28 mouse cellular contexts compared by ENCODE assay signal in the genomic region with DNA sequence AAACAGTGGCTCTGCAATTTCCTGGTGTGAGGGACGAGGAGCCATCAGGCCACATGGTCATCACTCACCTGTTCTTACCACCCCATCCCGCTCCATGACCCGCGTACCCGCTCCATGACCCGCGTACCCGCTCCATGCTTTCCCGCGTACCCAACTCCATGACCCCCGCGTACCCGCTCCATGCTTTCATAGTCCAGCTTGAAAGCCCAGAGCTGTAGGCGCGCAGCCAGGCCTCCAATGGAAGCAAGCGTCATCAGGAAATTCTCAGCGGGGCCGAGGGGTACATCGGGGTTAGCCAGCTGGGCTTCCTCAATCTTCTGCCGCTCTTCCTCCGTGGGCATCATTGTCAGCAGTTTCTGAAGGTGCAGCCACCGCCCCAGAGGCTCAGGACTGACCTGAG. TPM values are rescaled to one million over a fixed set of nuclear protein-coding genes. Genes with fewer than 3 reads are reported as not detected.
A peak's percentile ranks its signal among the peaks of the same experiment; 100 is the strongest.
DNase-seq lines count a peak whose midpoint lies in the region; ATAC-seq and TF ChIP-seq lines count a peak whose summit lies in the region.
"Had no signal": no experiment of that assay in that cellular context is flagged by ENCODE, and none has a peak within 500 bp of the region (broad histone marks: within the 10 kb centered on the region; RNA-seq: fewer than 3 reads in every experiment).

No protein-coding gene starts in this region.

- no peaks in the 10 kb centered on the region for H3K9me3 ChIP-seq in kidney, embryonic 16.5 days (ENCODE audit: low read length)
- H3K9me3 ChIP-seq: embryonic facial prominence, embryonic 10.5 days; embryonic facial prominence, embryonic 13.5 days; forebrain, embryonic 12.5 days; forebrain, embryonic 15.5 days; heart, embryonic 12.5 days; heart, embryonic 15.5 days had no signal

- no peak overlapping the region for H3K9ac ChIP-seq in kidney, embryonic 16.5 days (replicated peaks; ENCODE audit: low read length)
- H3K9ac ChIP-seq: embryonic facial prominence, embryonic 13.5 days; forebrain, embryonic 12.5 days; forebrain, embryonic 15.5 days; heart, embryonic 12.5 days; heart, embryonic 15.5 days; hindbrain, embryonic 14.5 days had no signal

- no peak overlapping the region for H3K4me3 ChIP-seq in gastrocnemius, adult 2 months
- H3K4me3 ChIP-seq in kidney, embryonic 16.5 days (ENCODE audit: low read length) = no peak overlapping the region
- H3K4me3 ChIP-seq: embryonic facial prominence, embryonic 10.5 days; embryonic facial prominence, embryonic 13.5 days; erythroblast, embryonic 14.5 days; forebrain, embryonic 12.5 days; forebrain, embryonic 15.5 days; heart, embryonic 12.5 days; heart, embryonic 15.5 days had no signal

- no peak overlapping the region for H3K27ac ChIP-seq in gastrocnemius, adult 2 months
- no peak overlapping the region for H3K27ac ChIP-seq in kidney, embryonic 16.5 days (ENCODE audit: low read length)
- H3K27ac ChIP-seq: embryonic facial prominence, embryonic 10.5 days; embryonic facial prominence, embryonic 13.5 days; forebrain, embryonic 12.5 days; forebrain, embryonic 15.5 days; heart, embryonic 15.5 days; hindbrain, embryonic 14.5 days; hindbrain, postnatal 0 days had no signal

- 92% methylated on average over 22 of the region's 22 CpGs for WGBS in kidney, embryonic 16.5 days

- ATAC-seq in kidney, embryonic 16.5 days (ENCODE audit: low FRiP score, low TSS enrichment) = no peak
- ATAC-seq: forebrain, embryonic 15.5 days; hindbrain, postnatal 0 days had no signal

- peaks cover 9% of the 10 kb centered on the region for H3K4me1 ChIP-seq in kidney, embryonic 16.5 days (ENCODE audit: insufficient read depth, low read length)

- H3K27me3 ChIP-seq in kidney, embryonic 16.5 days (ENCODE audit: insufficient read depth, low read length) = no peaks in the 10 kb centered on the region
- H3K27me3 ChIP-seq: embryonic facial prominence, embryonic 13.5 days; forebrain, embryonic 12.5 days; forebrain, embryonic 15.5 days; heart, embryonic 12.5 days; heart, embryonic 15.5 days had no signal

- no peak overlapping the region for H3K4me2 ChIP-seq in kidney, embryonic 16.5 days (replicated peaks; ENCODE audit: low read depth, low read length)
- H3K4me2 ChIP-seq: embryonic facial prominence, embryonic 13.5 days; forebrain, embryonic 12.5 days; forebrain, embryonic 15.5 days; heart, embryonic 12.5 days; heart, embryonic 15.5 days; hindbrain, embryonic 14.5 days had no signal

- DNase-seq in gastrocnemius, adult 2 months = peak; percentile 28
- DNase-seq in gastrocnemius, postnatal 4 days (ENCODE audit: low spot score in 2 of 2) = no peak
- peak; percentile 27 for DNase-seq in kidney, postnatal 10 days
- peak; percentile 51 for DNase-seq in testis, postnatal 10 days (ENCODE audit: low spot score)
- no peak for DNase-seq in testis, postnatal 14 days (ENCODE audit: low spot score)
- DNase-seq in left cerebral cortex, adult 8-10 months (ENCODE audit: low spot score in 2 of 2) = no peak
- DNase-seq: adrenal gland, adult 8-10 months; adrenal gland, postnatal 25 days; cerebellum, adult 11-12 months; cerebellum, adult 8-10 months; cerebellum, postnatal 10 days; cerebellum, postnatal 36 days; embryo, embryonic 11 days; gastrocnemius, postnatal 10 days; gastrocnemius, postnatal 36 days; heart, adult 18-20 months; heart, postnatal 10 days; heart, postnatal 36 days had no signal

- no peak for TF ChIP-seq CTCF in gastrocnemius, adult 2 months (IDR thresholded peaks at IDR 0.05)

- peaks cover 75% of the 10 kb centered on the region for H3K36me3 ChIP-seq in kidney, embryonic 16.5 days (ENCODE audit: insufficient read depth, low read length)

- intact Hi-C loops in gastrocnemius, adult 2 months (cut with DNase I) = no loop called here

RNA-seq across cellular contexts. Expression of a gene that starts 5.3 kb away (rescaled TPM):
- total RNA-seq in gastrocnemius, adult 2 months (2021) = 10 to 100 TPM; 20.1 to 24.6 TPM
- total RNA-seq in gastrocnemius, postnatal 4 days (2021) = 10 to 100 TPM; 28.7 to 29.5 TPM
- 120 and 136 TPM in 2 replicates for polyA plus RNA-seq in kidney, embryonic 16.5 days (2015; fragmentation: Nextera tagmentation; extraction: Ambion mirVana)
- total RNA-seq in left cerebral cortex, adult 8-10 months (2022) = 10 to 100 TPM; 33.7 to 46.5 (median 40.0) TPM

RNA-seq across cellular contexts. Expression of a gene that starts 5.4 kb away (rescaled TPM):
- 1 to 10 TPM in 1 of 2 experiments, under 1 TPM in 1; 0.99 to 1.3 TPM for total RNA-seq in gastrocnemius, adult 2 months (2021)
- 1 to 10 TPM; 3.6 to 4.1 TPM for total RNA-seq in gastrocnemius, postnatal 4 days (2021)
- 2.2 and 2.4 TPM in 2 replicates for polyA plus RNA-seq in kidney, embryonic 16.5 days (2015; fragmentation: Nextera tagmentation; extraction: Ambion mirVana)
- 1 to 10 TPM; 5.8 to 8.7 (median 7.1) TPM for total RNA-seq in left cerebral cortex, adult 8-10 months (2022)

RNA-seq across cellular contexts. Expression of a gene that starts 16.3 kb away (rescaled TPM):
- 10 to 100 TPM; 17.5 to 23.4 TPM for total RNA-seq in gastrocnemius, adult 2 months (2021)
- 10 to 100 TPM; 12.4 to 14.2 TPM for total RNA-seq in gastrocnemius, postnatal 4 days (2021)
- 3.7 and 4.6 TPM in 2 replicates for polyA plus RNA-seq in kidney, embryonic 16.5 days (2015; fragmentation: Nextera tagmentation; extraction: Ambion mirVana)
- 1 to 10 TPM; 2.5 to 5.2 (median 4.0) TPM for total RNA-seq in left cerebral cortex, adult 8-10 months (2022)

RNA-seq across cellular contexts. Expression of a gene that starts 17.2 kb away (rescaled TPM):
- under 1 TPM; 0.45 to 0.92 TPM for total RNA-seq in gastrocnemius, adult 2 months (2021)
- total RNA-seq in gastrocnemius, postnatal 4 days (2021) = 1 to 10 TPM; 4.0 to 4.2 TPM
- polyA plus RNA-seq in kidney, embryonic 16.5 days (2015; fragmentation: Nextera tagmentation; extraction: Ambion mirVana) = 2.5 and 3.1 TPM in 2 replicates
- total RNA-seq in left cerebral cortex, adult 8-10 months (2022) = 10 to 100 TPM; 28.9 to 30.7 (median 29.7) TPM
- polyA plus RNA-seq: erythroblast, embryonic 14.5 days had no signal

RNA-seq across cellular contexts. Expression of a gene that starts 26.1 kb away (rescaled TPM):
- 1 to 10 TPM; 1.2 to 1.6 TPM for total RNA-seq in gastrocnemius, adult 2 months (2021)
- 1 to 10 TPM; 1.0 to 1.1 TPM for total RNA-seq in gastrocnemius, postnatal 4 days (2021)
- polyA plus RNA-seq in kidney, embryonic 16.5 days (2015; fragmentation: Nextera tagmentation; extraction: Ambion mirVana) = 13.3 and 13.9 TPM in 2 replicates
- 1 to 10 TPM; 1.5 to 3.0 (median 2.3) TPM for total RNA-seq in left cerebral cortex, adult 8-10 months (2022)

Comparison
In these comparisons a context has a peak if more than half of its experiments do, and no peak if none do; other contexts are left out.
1. DNase-seq: peak in gastrocnemius, adult 2 months (single experiment), kidney, postnatal 10 days (single experiment) and testis, postnatal 10 days (single experiment); none in gastrocnemius, postnatal 4 days (0 of 2), testis, postnatal 14 days (single experiment) and left cerebral cortex, adult 8-10 months (0 of 2).